Comparison of ENCODE assay signal across 12 mouse cellular contexts in genomic region chr6:27689382-27689781, GRCm38 (mm10).
A peak's percentile ranks its signal among the peaks of the same experiment; 100 is the strongest.
DNase-seq lines count a peak whose midpoint lies in the region; ATAC-seq and TF ChIP-seq lines count a peak whose summit lies in the region.
"Had no signal": no experiment of that assay in that cellular context is flagged by ENCODE, and none has a peak within 500 bp of the region (broad histone marks: within the 10 kb centered on the region; RNA-seq: fewer than 3 reads in every experiment).

No protein-coding gene starts in this region.

- DNase-seq in frontal cortex, postnatal 25 days (ENCODE audit: low spot score in 2 of 2) = no peak
- peak; percentile 10 for DNase-seq in brain, embryonic 14.5 days (ENCODE audit: low read depth)
- peak; percentile 38 for DNase-seq in layer of hippocampus, adult 9-10 months (ENCODE audit: low spot score)
- DNase-seq in left cerebral cortex, postnatal 36 days (ENCODE audit: low spot score in 2 of 2) = peak; percentile 11 to 31
- no peak for DNase-seq in spleen, postnatal 4 days (ENCODE audit: low spot score in 2 of 2)
- no peak for DNase-seq in heart, adult 18-20 months
- DNase-seq in embryo, embryonic 9.5 days (ENCODE audit: extremely low spot score) = no peak
- DNase-seq: cerebellum, adult 18-20 months; kidney, adult 2 months; lung, postnatal 10 days had no signal

- no peak for TF ChIP-seq CTCF in brain, embryonic 14.5 days (IDR thresholded peaks at IDR 0.05; ENCODE audit: borderline replicate concordance, extremely low read depth, insufficient read depth, insufficient read length)

- no peak for TF ChIP-seq POLR2A in brain, embryonic 14.5 days (IDR thresholded peaks at IDR 0.05; ENCODE audit: borderline replicate concordance, extremely low read depth, insufficient read depth, insufficient read length, poor library complexity, severe bottlenecking)

- ATAC-seq in frontal cortex, adult (ENCODE audit: low TSS enrichment) = peak; percentile 93
- ATAC-seq: midbrain, embryonic 15.5 days had no signal

- intact Hi-C loops in left cerebral cortex, postnatal 36 days (cut with DNase I) = no loop called here

Comparison
In these comparisons a context has a peak if more than half of its experiments do, and no peak if none do; other contexts are left out.
1. DNase-seq: peak in brain, embryonic 14.5 days (single experiment), layer of hippocampus, adult 9-10 months (single experiment) and left cerebral cortex, postnatal 36 days (2 of 2); none in frontal cortex, postnatal 25 days (0 of 2), spleen, postnatal 4 days (0 of 2), heart, adult 18-20 months (0 of 2) and embryo, embryonic 9.5 days (single experiment).